Mouse (Mus musculus): ENCODE measurements at regions not wholly inside any gene's neighbourhood (a gene's known extent, or its start where the extent isn't known, plus 50 kb on each side); places are given as distances from the start of the nearest gene placed in this dataset.
A peak's percentile ranks its signal among the peaks of the same experiment; 100 is the strongest.

GRCm38 (mm10) chr14:97694238-97694637 is 475.3 kb downstream of the Dach1 start:
- DNase-seq, result no peak

GRCm38 (mm10) chr14:97684617-97685016 is 484.9 kb downstream of the Dach1 start:
- no peak for DNase-seq

- DNase-seq, result no peak
Observed at GRCm38 (mm10) chr14:97667806-97668205, 501.8 kb downstream of the Dach1 start.

DNA sequence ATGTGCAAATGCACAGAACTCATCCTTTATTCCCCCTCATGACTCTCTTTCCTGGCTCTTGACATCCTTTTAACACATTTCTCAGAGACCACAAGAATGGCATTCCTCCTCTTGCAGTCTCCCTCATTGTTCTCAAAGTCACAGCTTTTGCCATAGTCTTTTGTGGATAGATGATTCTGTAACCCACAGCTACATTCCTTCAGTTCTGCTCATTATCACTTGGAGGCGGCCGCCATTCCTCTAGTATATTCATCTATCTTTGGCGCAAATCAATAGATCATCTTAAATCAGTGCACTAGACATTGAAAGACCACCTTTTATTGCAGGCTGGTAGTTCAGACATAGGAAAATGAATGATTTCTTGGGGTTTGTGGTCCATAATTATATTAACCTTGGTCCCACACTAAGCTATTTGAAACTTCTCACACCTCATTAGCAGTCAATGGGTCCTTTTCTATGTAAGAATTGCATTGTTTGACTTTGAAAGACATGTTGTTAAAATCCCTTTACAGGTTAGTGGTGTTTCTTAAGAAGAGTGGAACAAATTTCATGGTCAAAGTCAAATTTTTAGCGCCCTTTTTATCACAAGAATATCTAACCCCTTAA is 531.3 kb downstream of the Dach1 start:
- DNase-seq, result no peak

DNA sequence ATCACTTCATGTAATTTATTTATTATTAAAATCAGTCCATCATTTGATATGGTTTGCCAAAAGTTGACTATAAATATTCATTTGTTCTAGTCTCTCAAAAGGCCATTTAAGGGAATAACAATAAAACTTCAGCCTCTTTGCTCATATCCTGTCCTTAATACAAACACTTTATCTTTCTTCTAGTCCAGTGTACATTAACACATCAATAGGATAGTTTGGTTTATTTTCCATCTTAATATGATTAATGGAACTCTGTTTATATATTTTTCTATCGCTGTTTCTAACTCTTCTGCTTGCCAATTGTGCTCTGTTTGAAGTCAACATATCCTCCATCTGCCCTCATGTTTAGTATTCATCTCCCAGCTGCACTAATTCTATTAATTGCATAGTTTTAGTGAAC is 558.1 kb downstream of the Dach1 start:
- no peak for DNase-seq

DNA sequence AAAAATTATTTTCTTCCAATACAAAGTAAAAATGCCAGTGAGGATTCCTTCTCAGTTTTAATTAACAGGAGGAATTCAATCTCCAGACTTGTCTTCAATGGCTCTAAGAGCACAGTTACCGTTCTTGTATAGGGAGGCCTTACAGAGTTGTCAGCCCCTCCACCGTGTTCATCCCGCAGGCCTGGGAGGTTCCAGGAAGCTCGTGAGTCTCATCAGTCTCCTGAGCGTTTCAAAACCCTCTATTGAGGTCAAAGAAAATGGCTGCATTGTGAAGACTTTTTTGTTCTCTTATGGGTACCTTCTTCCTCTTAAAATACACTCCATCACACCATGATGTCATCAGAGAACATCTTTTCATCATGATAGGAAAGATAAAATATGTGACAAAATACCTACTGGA is 572.9 kb downstream of the Dach1 start:
- no peak for DNase-seq

DNA sequence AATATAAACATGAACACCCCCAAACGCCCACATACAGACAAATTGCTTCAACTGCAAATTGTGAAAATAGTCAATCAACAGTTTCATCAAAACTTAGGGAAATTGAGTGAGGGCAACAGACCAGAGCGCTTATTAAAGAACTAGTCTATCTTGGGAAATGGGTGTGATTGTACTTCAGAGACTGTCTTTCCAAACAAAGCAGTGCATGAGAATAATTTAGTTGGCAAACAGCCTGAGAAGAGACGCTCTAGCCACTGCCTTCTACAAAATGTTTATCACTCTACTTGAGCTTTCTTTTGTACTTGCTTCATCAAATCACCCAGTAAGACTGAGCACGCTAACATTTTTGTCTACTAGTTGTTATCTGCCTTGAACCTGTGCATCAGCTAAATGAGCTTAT is 581.0 kb downstream of the Dach1 start:
- no peak for DNase-seq

DNA sequence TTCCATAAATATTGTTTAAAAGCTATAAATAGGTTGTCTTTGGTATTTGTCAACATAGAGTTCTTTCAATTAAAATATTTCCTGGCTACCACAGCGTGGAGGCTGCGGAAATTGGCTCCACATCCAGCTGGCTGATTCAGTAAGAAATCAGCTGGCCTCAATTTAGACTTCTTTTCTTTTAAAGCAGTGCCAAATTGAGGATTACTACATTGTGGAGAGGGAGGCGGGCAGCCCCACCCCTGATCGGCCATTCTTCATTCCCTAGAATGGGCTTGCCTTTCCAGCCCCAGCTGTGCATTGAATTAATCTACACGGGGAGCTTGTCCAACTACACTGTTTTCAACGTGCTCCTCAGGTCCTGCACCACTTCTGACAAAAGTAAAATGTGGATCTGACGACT is 581.4 kb downstream of the Dach1 start:
- DNase-seq, result peak; percentile 22

- DNase-seq, result no peak
Observed at GRCm38 (mm10) chr14:97586962-97587361, 582.6 kb downstream of the Dach1 start.

GRCm38 (mm10) chr14:97570274-97570673 is 599.3 kb downstream of the Dach1 start:
- no peak for DNase-seq

GRCm38 (mm10) chr14:97560121-97560907 is 609.3 kb downstream of the Dach1 start:
- no peak for DNase-seq

- no peak for DNase-seq
Observed at GRCm38 (mm10) chr14:97559559-97559958, 610.0 kb downstream of the Dach1 start.

DNA sequence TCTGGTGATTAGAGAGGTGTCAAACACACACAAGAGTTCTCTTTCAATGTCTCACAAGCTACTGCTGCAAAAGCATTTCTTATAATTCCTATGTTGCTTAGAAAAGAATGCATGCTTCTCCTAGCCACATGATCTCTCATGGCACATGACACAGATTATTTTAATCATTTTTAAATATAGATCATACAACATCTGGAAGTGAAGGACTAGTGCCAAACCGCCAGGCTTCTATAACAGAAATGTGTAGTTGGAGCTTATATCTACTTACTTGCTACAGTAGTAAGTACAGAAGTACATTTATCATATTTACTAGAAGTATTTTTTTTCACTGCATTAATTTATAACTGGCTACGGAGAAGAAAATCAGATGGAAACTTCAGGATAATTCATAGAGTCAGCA is 611.3 kb downstream of the Dach1 start:
- no peak for DNase-seq

GRCm38 (mm10) chr14:97557888-97558287 is 611.7 kb downstream of the Dach1 start:
- no peak for DNase-seq

DNA sequence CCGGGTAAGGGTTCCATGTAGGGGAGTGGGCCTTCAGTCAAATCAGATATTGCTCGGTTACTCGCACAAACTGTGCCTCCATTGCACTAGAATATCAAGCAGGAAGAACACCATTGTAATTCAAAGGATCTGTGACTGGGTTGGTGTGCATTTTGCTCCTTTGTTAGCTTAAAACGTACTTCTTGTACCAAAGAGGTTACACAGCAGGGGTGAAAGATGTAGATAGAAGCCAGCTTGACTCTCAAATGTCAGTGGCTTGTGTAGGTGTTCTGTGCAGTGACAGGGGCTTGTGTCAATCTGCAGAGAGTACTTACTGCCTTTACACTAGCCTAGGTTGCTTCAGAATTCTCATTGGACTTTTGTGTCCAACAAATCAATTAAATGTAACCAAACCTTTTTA is 623.3 kb downstream of the Dach1 start:
- DNase-seq, result no peak

DNA sequence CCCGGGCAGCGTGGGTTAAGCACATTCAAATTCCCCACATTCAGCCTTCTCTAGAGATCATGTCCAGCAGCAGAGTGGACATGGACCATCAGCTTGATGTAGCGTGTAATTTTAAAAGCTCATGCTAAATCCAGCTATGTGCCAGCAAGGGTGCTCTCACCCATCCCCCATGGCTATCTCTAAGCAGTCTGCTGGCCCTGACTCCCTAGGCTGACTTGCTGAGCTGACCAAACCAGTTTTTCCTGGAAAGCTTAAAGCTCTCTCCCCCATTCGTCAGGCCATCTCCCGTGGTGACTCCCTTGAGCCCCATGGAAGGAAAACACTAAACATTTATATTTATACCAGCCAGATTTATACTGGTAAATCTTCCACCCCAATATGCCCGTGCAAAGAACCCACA is 625.3 kb downstream of the Dach1 start:
- no peak for DNase-seq

DNA sequence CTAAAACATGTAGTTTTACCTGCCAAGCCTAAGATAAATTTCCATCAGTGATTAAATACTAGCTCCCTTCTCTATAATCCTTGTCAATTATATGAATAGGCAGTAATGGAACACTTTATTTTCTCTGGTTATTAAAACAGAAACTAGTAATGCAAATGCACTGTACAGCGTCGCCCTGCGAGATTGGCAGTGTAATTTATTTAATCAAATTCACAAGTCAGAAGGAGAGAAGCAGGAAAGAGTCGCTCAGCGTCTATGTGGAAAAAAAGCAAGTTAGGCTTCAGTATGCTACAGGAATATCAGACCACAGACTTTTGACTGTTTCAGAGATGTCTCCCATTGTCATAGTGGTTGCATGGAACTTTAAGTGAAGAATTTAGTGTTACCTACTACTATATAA is 632.6 kb downstream of the Dach1 start:
- DNase-seq, result no peak

DNA sequence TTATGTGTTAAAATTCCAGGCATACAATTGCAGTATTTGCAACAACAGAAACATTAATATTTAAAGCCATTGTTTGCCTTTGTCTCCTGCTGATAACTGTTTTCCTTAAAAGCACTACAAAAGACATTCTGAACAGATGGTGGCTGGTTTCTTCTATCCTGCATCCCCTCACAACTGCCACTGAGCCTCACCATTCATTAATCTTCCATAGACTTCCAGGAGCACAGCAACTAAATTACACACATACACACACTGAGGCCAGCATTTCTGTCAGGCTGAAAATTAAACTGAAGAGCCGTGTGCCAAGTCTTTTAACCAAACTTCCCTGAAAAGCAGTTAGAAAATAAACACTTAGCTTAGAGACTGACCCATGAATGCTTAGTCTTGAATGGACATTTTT is 658.2 kb downstream of the Dach1 start:
- no peak for DNase-seq

- peak; percentile 6 for DNase-seq
Observed at GRCm38 (mm10) chr14:97489427-97490347, 679.9 kb downstream of the Dach1 start.

DNA sequence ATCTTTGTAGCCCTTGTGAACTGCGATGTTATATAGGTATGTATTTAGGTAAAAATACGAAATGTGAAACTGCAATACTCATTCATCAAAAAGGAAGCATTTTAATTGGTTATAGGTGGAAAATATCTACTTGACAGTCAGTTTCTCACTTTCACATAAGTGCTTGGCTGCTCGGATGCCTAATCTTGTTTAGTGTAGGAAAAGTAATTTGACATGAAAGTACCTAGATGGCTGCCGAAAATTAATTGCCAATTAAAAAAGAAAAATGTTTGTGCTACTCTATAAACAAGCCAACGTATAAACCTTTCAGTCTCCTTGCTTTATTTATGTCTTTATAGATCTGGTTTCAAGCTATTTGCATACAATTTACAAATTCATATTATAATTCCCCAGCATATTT is 691.3 kb downstream of the Dach1 start:
- no peak for DNase-seq

DNA sequence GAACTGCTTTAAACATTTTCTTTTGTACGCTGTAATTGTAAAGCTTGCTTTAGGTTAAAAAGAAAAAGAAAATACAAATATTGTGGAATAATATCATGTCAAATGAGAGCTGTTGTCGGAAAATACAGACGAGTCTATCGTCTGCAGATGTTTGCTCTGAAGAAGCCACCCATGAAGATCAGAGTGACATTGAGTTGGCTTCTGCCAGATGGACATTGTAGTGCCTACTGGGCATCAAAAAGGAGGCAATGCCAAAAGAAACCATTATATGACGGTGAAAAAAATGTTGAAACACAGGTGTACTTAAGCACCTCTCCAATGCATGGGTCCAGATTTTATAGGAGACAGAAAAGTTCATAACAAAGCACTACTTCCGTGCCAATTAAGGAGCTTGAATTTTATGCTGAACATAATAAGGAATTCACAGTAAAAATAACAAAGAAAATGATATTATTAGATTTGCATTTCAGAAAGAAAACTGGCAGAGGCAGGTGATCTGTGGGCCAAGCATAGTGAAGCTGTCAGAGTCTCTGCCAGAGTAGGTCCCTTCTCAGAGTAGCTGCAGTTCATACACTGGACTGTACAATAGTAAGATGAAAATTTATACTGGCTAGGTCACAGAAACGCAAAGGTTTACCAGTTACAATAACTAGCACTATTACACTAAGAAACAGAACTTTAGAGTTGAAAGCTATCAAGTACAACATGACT is 718.9 kb downstream of the Dach1 start:
- DNase-seq, result no peak

- no peak for DNase-seq
Observed at GRCm38 (mm10) chr14:97448617-97449016, 720.9 kb downstream of the Dach1 start.

- DNase-seq, result no peak
Observed at GRCm38 (mm10) chr14:97446793-97447192, 722.8 kb downstream of the Dach1 start.
